Mouse (Mus musculus) MEL (cell line): ENCODE data around the gene Wdr38. TPM values are rescaled to one million over a fixed set of nuclear protein-coding genes. Genes with fewer than 3 reads are reported as not detected.

Experiments used
- DNase-seq: peaks from one replicate; pipeline ENCODE4 v3.0.0; 2011; ENCODE audit warnings: low read depth, low spot score
- H3K27ac ChIP-seq: 2 replicates; pipeline ENCODE4 v1.5.1; 2012; ENCODE audit warnings: low read depth, mild to moderate bottlenecking, control low read depth, low read length, moderate library complexity; ENCODE audit not compliant: control insufficient read depth
- H3K27me3 ChIP-seq, 2 experiments: fragments of 150-350 bp in 1 of 2; sonication (generic) in 1 of 2; 2 replicates each; pipeline ENCODE4 v1.6.1; 2012; ENCODE audit warnings: low read length in 2 of 2, mild to moderate bottlenecking in 2 of 2, improper control_type of control experiment in 1 of 2, moderate library complexity in 1 of 2; ENCODE audit not compliant: insufficient read depth in 2 of 2, control insufficient read depth in 1 of 2
- H3K36me3 ChIP-seq, 2 experiments: 2 replicates each; pipeline ENCODE4 v1.6.1; 2012 to 2014; ENCODE audit warnings: low read length in 2 of 2, improper control_type of control experiment in 1 of 2, inconsistent platforms in 1 of 2, mild to moderate bottlenecking in 1 of 2; ENCODE audit not compliant: insufficient read depth in 2 of 2, control insufficient read depth in 1 of 2
- H3K4me1 ChIP-seq, 2 experiments: fragments of 150-350 bp in 1 of 2; sonication (generic) in 1 of 2; 2 replicates each; pipeline ENCODE4 v1.6.1; 2012; ENCODE audit warnings: low read length in 2 of 2, improper control_type of control experiment in 1 of 2, mild to moderate bottlenecking in 1 of 2; ENCODE audit not compliant: insufficient read depth in 2 of 2, control insufficient read depth in 1 of 2
- H3K4me3 ChIP-seq, 2 experiments: fragments of 150-350 bp in 1 of 2; sonication (generic) in 1 of 2; 2 replicates each; pipeline ENCODE4 v1.5.1; 2012; ENCODE audit warnings: low read depth in 2 of 2, low read length in 2 of 2, mild to moderate bottlenecking in 2 of 2, moderate library complexity in 2 of 2, control low read depth in 1 of 2, improper control_type of control experiment in 1 of 2; ENCODE audit not compliant: control insufficient read depth in 1 of 2, insufficient read depth in 1 of 2
- H3K79me2 ChIP-seq: 2 replicates; pipeline ENCODE4 v1.6.1; 2012; ENCODE audit warnings: mild to moderate bottlenecking, low read length, moderate library complexity; ENCODE audit not compliant: control insufficient read depth, poor library complexity, insufficient read depth
- H3K9ac ChIP-seq: 2 replicates; pipeline ENCODE4 v1.6.1; 2012; ENCODE audit warnings: low read depth, mild to moderate bottlenecking, control low read depth, low read length, moderate library complexity; ENCODE audit not compliant: control insufficient read depth, poor library complexity, severe bottlenecking
- H3K9me3 ChIP-seq: fragments of 150-350 bp; sonication (generic); replicated peaks from 2 replicates; pipeline ENCODE4 v1.6.1; 2012; ENCODE audit warnings: mild to moderate bottlenecking, low read length, improper control_type of control experiment, moderate library complexity; ENCODE audit not compliant: insufficient read depth
- CHD1 ChIP-seq: IDR thresholded peaks from 2 replicates; pipeline ENCODE4 v1.6.1; 2012; ENCODE audit warnings: low read depth, mild to moderate bottlenecking, inconsistent platforms, low read length, improper control_type of control experiment
- CTCF ChIP-seq, 3 experiments: IDR thresholded peaks in 2 of 3; conservative IDR thresholded peaks in 1 of 3; 2 replicates each; pipeline ENCODE4 v1.5.1; 2011 to 2012; ENCODE audit warnings: low read length in 3 of 3, low read depth in 2 of 3, mild to moderate bottlenecking in 2 of 3, improper control_type of control experiment in 1 of 3, inconsistent platforms in 1 of 3, mixed read lengths in 1 of 3, moderate library complexity in 1 of 3; ENCODE audit not compliant: control insufficient read depth in 1 of 3, insufficient read depth in 1 of 3, poor library complexity in 1 of 3, severe bottlenecking in 1 of 3
- E2F4 ChIP-seq: IDR thresholded peaks from 2 replicates; pipeline ENCODE4 v1.6.1; 2011; ENCODE audit warnings: low read depth, low read length, improper control_type of control experiment, borderline replicate concordance
- EP300 ChIP-seq, 2 experiments: IDR thresholded peaks; 2 replicates each; pipeline ENCODE4 v1.6.1; 2011; ENCODE audit warnings: improper control_type of control experiment in 2 of 2, low read length in 2 of 2, low read depth in 1 of 2, mild to moderate bottlenecking in 1 of 2
- GABPA ChIP-seq: IDR thresholded peaks from 2 replicates; pipeline ENCODE4 v1.6.1; 2012; ENCODE audit warnings: low read depth, mild to moderate bottlenecking, inconsistent platforms, low read length, improper control_type of control experiment, moderate library complexity
- GATA1 ChIP-seq: IDR thresholded peaks from 2 replicates; pipeline ENCODE4 v1.6.1; 2011; ENCODE audit warnings: low read depth, low read length, improper control_type of control experiment
- HCFC1 ChIP-seq: IDR thresholded peaks from 2 replicates; pipeline ENCODE4 v1.6.1; 2012; ENCODE audit warnings: low read depth, mild to moderate bottlenecking, inconsistent platforms, low read length, improper control_type of control experiment, moderate library complexity
- JUND ChIP-seq: IDR thresholded peaks from 2 replicates; pipeline ENCODE4 v1.6.1; 2011; ENCODE audit warnings: low read depth, mild to moderate bottlenecking, improper control_type of control experiment, low read length
- KAT2A ChIP-seq: conservative IDR thresholded peaks from 2 replicates; pipeline ENCODE4 v1.6.1; 2012; ENCODE audit warnings: low read depth, low read length, improper control_type of control experiment, inconsistent platforms
- MAFK ChIP-seq: IDR thresholded peaks from 2 replicates; pipeline ENCODE4 v1.6.1; 2011; ENCODE audit warnings: low read depth, mild to moderate bottlenecking, low read length, improper control_type of control experiment, borderline replicate concordance
- MAX ChIP-seq: IDR thresholded peaks from 2 replicates; pipeline ENCODE4 v1.6.1; 2011; ENCODE audit warnings: low read length, improper control_type of control experiment
- MXI1 ChIP-seq: IDR thresholded peaks from 2 replicates; pipeline ENCODE4 v1.6.1; 2011; ENCODE audit warnings: mild to moderate bottlenecking, low read depth, low read length, improper control_type of control experiment
- MYC ChIP-seq: IDR thresholded peaks from 2 replicates; pipeline ENCODE4 v1.6.1; 2011; ENCODE audit warnings: low read depth, mild to moderate bottlenecking, low read length, improper control_type of control experiment, moderate library complexity
- NELFE ChIP-seq: IDR thresholded peaks from 2 replicates; pipeline ENCODE4 v1.6.1; 2011; ENCODE audit warnings: low read depth, low read length, improper control_type of control experiment
- NRF1 ChIP-seq: IDR thresholded peaks from 2 replicates; pipeline ENCODE4 v1.6.1; 2014; ENCODE audit warnings: low read depth, mild to moderate bottlenecking, inconsistent platforms, low read length, improper control_type of control experiment, moderate library complexity; ENCODE audit not compliant: poor library complexity, insufficient read depth, severe bottlenecking
- POLR2A ChIP-seq, 2 experiments: IDR thresholded peaks; 2 replicates each; pipeline ENCODE4 v1.6.1; 2011 to 2012; ENCODE audit warnings: low read length in 2 of 2, mild to moderate bottlenecking in 2 of 2, control low read depth in 1 of 2, improper control_type of control experiment in 1 of 2, low read depth in 1 of 2, moderate library complexity in 1 of 2; ENCODE audit not compliant: control insufficient read depth in 1 of 2, insufficient read depth in 1 of 2, poor library complexity in 1 of 2
- POLR2AphosphoS2 ChIP-seq: IDR thresholded peaks from 2 replicates; pipeline ENCODE4 v1.6.1; 2011; ENCODE audit warnings: low read length, improper control_type of control experiment
- POLR2AphosphoS5 ChIP-seq: IDR thresholded peaks from 2 replicates; pipeline ENCODE4 v1.6.1; 2012; ENCODE audit warnings: low read depth, borderline replicate concordance, mild to moderate bottlenecking, inconsistent platforms, low read length, moderate library complexity, mixed read lengths
- RCOR1 ChIP-seq: IDR thresholded peaks from 2 replicates; pipeline ENCODE4 v1.6.1; 2012; ENCODE audit warnings: low read depth, mild to moderate bottlenecking, inconsistent platforms, low read length, improper control_type of control experiment
- SIN3A ChIP-seq: IDR thresholded peaks from 2 replicates; pipeline ENCODE4 v1.6.1; 2012; ENCODE audit warnings: low read length, improper control_type of control experiment, inconsistent platforms
- TAL1 ChIP-seq: IDR thresholded peaks from 2 replicates; pipeline ENCODE4 v1.6.1; 2012; ENCODE audit warnings: mild to moderate bottlenecking, inconsistent platforms, low read length, moderate library complexity, mixed read lengths
- TBP ChIP-seq: IDR thresholded peaks from 2 replicates; pipeline ENCODE4 v1.8.0; 2011; ENCODE audit warnings: low read depth, low read length, improper control_type of control experiment
- TCF12 ChIP-seq: IDR thresholded peaks from 2 replicates; pipeline ENCODE4 v1.6.1; 2014; ENCODE audit warnings: low read depth, mild to moderate bottlenecking, inconsistent platforms, low read length, improper control_type of control experiment, moderate library complexity
- UBTF ChIP-seq: IDR thresholded peaks from 2 replicates; pipeline ENCODE4 v1.6.1; 2012; ENCODE audit warnings: low read depth, mild to moderate bottlenecking, inconsistent platforms, low read length, improper control_type of control experiment, moderate library complexity, borderline replicate concordance; ENCODE audit not compliant: insufficient read depth
- USF1 ChIP-seq: IDR thresholded peaks from 2 replicates; pipeline ENCODE4 v1.6.1; 2014; ENCODE audit warnings: low read depth, mild to moderate bottlenecking, inconsistent platforms, low read length, improper control_type of control experiment, moderate library complexity
- USF2 ChIP-seq, 2 experiments: IDR thresholded peaks; 2 replicates each; pipeline ENCODE4 v1.6.1; 2011 to 2012; ENCODE audit warnings: improper control_type of control experiment in 2 of 2, low read length in 2 of 2, borderline replicate concordance in 1 of 2, inconsistent platforms in 1 of 2, low read depth in 1 of 2, mild to moderate bottlenecking in 1 of 2; ENCODE audit not compliant: insufficient read depth in 1 of 2
- ZMIZ1 ChIP-seq: IDR thresholded peaks from 2 replicates; pipeline ENCODE4 v1.6.1; 2012; ENCODE audit warnings: low read depth, mild to moderate bottlenecking, inconsistent platforms, low read length, improper control_type of control experiment, moderate library complexity
- ZNF384 ChIP-seq: IDR thresholded peaks from 2 replicates; pipeline ENCODE4 v1.6.1; 2012; ENCODE audit warnings: low read depth, mild to moderate bottlenecking, inconsistent platforms, low read length, improper control_type of control experiment
- polyA plus RNA-seq, 2 experiments: library from polyadenylated mRNA; stranded (reverse) in 1 of 2; unstranded in 1 of 2; fragments of >175 nt in 1 of 2; fragments of >200 nt in 1 of 2; gene quantifications; 2 replicates each; pipeline versions ENCODE4 v1.2.1 to v1.2.4; 2012; ENCODE audit warnings: low replicate concordance in 2 of 2, low read depth in 1 of 2; ENCODE audit not compliant: insufficient read length in 2 of 2, insufficient read depth in 1 of 2, missing spikeins in 1 of 2
- total RNA-seq: library from RNA; depleted of rRNA; stranded (reverse); fragments of 300-350 nt; gene quantifications from 2 replicates; pipeline ENCODE4 v1.2.3, GENCODE M21; 2012

The Wdr38 gene
- total and polyA plus RNA-seq, 3 experiments: 0.77 to 0.79 TPM; not detected in 1

DNA sequence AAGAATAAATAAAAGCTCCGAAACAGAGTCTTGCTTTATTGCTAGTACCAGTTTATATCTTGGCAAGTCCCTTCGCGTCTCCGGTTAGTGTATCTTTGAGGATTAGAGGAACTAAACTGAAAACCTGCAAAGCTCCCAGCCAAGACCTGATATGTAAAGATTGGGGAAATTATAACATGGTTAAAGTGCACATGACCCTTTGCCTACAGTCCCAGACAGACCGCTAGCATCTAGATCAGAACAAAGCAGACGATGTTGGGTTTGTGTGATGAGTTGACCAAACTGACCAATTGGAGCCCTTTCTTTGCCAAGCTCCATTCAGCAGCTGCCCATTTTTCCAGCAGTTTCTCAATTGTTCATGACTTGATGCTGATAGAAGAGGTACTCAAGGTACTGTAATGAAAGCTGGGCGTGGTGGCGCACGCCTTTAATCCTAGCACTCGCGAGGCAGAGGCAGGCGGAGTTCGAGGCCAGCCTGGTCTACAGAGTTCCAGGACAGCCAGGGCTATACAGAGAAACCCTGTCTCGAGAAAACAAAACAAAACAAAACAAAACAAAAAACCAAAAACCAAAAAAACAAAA lies 9.0 kb downstream of the Wdr38 start:
- H3K27me3 ChIP-seq: no peaks in the 10 kb centered on the region
- peak overlapping the region; percentile 43 to 88 for H3K4me3 ChIP-seq
- peak overlapping the region; percentile 65 for H3K27ac ChIP-seq
- H3K4me1 ChIP-seq: peaks cover 14 to 27% of the 10 kb centered on the region in 2 experiments
- peak; percentile 38; the same call in 1 of the 2 replicates for TF ChIP-seq NELFE
- no peak for TF ChIP-seq CTCF (IDR thresholded peaks at IDR 0.05 in 2 of 3, conservative IDR thresholded peaks at IDR 0.05 in 1 of 3; ENCODE audit: control insufficient read depth in 1 of 3, insufficient read depth in 1 of 3, low read depth in 2 of 3, low read length in 3 of 3, poor library complexity in 1 of 3, severe bottlenecking in 1 of 3)
- TF ChIP-seq E2F4: no peak
- TF ChIP-seq MAX: peak; percentile 46
- TF ChIP-seq SIN3A: peak; percentile 54; the same call in 1 of the 2 replicates
- peak; percentile 69; the same call in 1 of the 2 replicates for TF ChIP-seq CHD1
- TF ChIP-seq UBTF: no peak
- peak; percentile 43; the same call in 1 of the 2 replicates for TF ChIP-seq MXI1
- 0 out of 2 replicates have a peak, but pooled peaks have one; percentile 56 for TF ChIP-seq MYC
- 0 out of 2 replicates have a peak, but pooled peaks have one; percentile 11 for TF ChIP-seq TCF12
- TF ChIP-seq ZMIZ1: no peak
- no peak for TF ChIP-seq GATA1
- peak; percentile 49; the same call in 1 of the 2 replicates for TF ChIP-seq USF1
- TF ChIP-seq TBP: peak; percentile 89
- TF ChIP-seq KAT2A: 0 out of 2 replicates have a peak, but pooled peaks have one; percentile 9
- TF ChIP-seq, all 39 proteins: peak for 10
- Histone ChIP-seq H3K79me2 (peaks cover 64% of the 10 kb centered on the region), H3K9me3 (no peaks in the 10 kb centered on the region), H3K36me3 (peaks cover 0 to 34% of the 10 kb centered on the region in 2 experiments; a peak in 3 of 4 replicates), H3K9ac (peak overlapping the region; percentile 82)
- peak; percentile 81 for DNase-seq

DNA sequence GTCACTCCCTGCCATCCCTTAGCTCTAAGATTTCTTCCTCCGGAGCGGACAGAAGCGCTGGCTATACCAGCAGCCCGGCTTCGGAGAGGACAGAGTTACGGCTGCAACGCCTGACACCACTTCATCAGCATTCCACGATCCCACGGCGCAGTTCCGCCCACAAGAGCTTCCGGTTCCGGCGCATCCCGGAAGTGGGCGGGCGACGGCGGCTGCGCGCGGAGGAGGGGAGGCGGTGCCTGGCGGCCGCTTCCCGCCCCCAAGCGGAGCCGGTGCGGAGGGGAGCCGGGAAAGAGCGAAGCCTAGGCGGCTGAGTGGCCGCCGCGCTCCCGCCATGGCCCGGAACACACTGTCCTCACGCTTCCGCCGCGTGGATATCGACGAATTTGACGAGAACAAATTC lies 10.6 kb downstream of the Wdr38 start:
- no peaks in the 10 kb centered on the region for H3K27me3 ChIP-seq
- peak overlapping the region; percentile 65 to 85 for H3K4me3 ChIP-seq
- H3K9me3 ChIP-seq: no peaks in the 10 kb centered on the region
- peak; percentile 96 for DNase-seq
- peaks cover 2 to 29% of the 10 kb centered on the region in 2 experiments; a peak in 3 of 4 replicates for H3K36me3 ChIP-seq
- peaks cover 54% of the 10 kb centered on the region for H3K79me2 ChIP-seq
- H3K9ac ChIP-seq: peak overlapping the region; percentile 96
- H3K4me1 ChIP-seq: peaks cover 19 to 31% of the 10 kb centered on the region in 2 experiments
- H3K27ac ChIP-seq: peak overlapping the region; percentile 94
- TF ChIP-seq HCFC1 (peak; percentile 91), TBP (peak; percentile 86), GABPA (no peak), POLR2AphosphoS2 (peak; percentile 95), NRF1 (peak; percentile 84), KAT2A (no peak; the same call in 1 of the 2 replicates), EP300 (IDR thresholded peaks at IDR 0.05; ENCODE audit: low read depth in 1 of 2, low read length in 2 of 2) (no peak), POLR2A (IDR thresholded peaks at IDR 0.05; ENCODE audit: control insufficient read depth in 1 of 2, insufficient read depth in 1 of 2, low read depth in 1 of 2, low read length in 2 of 2, poor library complexity in 1 of 2) (peak; percentile 83 to 99), CHD1 (no peak), USF1 (no peak), POLR2AphosphoS5 (no peak), JUND (no peak), SIN3A (peak; percentile 89), NELFE (peak; percentile 98), MAFK (no peak), USF2 (IDR thresholded peaks at IDR 0.05; ENCODE audit: borderline replicate concordance in 1 of 2, insufficient read depth in 1 of 2, low read depth in 1 of 2, low read length in 2 of 2) (no peak), RCOR1 (peak; percentile 6; the same call in 1 of the 2 replicates), CTCF (IDR thresholded peaks at IDR 0.05 in 2 of 3, conservative IDR thresholded peaks at IDR 0.05 in 1 of 3; ENCODE audit: control insufficient read depth in 1 of 3, insufficient read depth in 1 of 3, low read depth in 2 of 3, low read length in 3 of 3, poor library complexity in 1 of 3, severe bottlenecking in 1 of 3) (no peak), MYC (no peak), ZNF384 (no peak), E2F4 (peak; percentile 76; the same call in 1 of the 2 replicates), TAL1 (no peak)
